Mouse (Mus musculus) liver, adult 2 months (tissue): ENCODE measurements around the gene Snai1. TPM values are rescaled to one million over a fixed set of nuclear protein-coding genes. Genes with fewer than 3 reads are reported as not detected.

ENCODE experiments used
- DNase-seq: peaks from one replicate; pipeline ENCODE4 v3.0.0-alpha.2; 2011; ENCODE audit warnings: low read depth, low spot score; ENCODE audit errors: extremely low read depth
- H3K27ac ChIP-seq: fragments of 200-500 bp; replicated peaks from 2 replicates; pipeline ENCODE4 v1.5.1; 2012; ENCODE audit warnings: low read depth, mild to moderate bottlenecking, control low read depth, inconsistent platforms, low read length; ENCODE audit not compliant: insufficient read depth
- H3K27me3 ChIP-seq: fragments of 200-500 bp; 2 replicates; pipeline ENCODE4 v1.6.1; 2012; ENCODE audit warnings: mild to moderate bottlenecking, moderate library complexity, low read length, inconsistent platforms; ENCODE audit not compliant: control insufficient read depth, insufficient read depth
- H3K36me3 ChIP-seq: fragments of 200-500 bp; 2 replicates; pipeline ENCODE4 v1.6.1; 2012; ENCODE audit warnings: low read length, inconsistent platforms; ENCODE audit not compliant: control insufficient read depth, insufficient read depth
- H3K4me1 ChIP-seq: fragments of 200-500 bp; 2 replicates; pipeline ENCODE4 v1.6.1; 2011; ENCODE audit warnings: low read length; ENCODE audit not compliant: control insufficient read depth, insufficient read depth
- H3K4me3 ChIP-seq: fragments of 200-500 bp; 2 replicates; pipeline ENCODE4 v1.5.1; 2011; ENCODE audit warnings: low read depth, mild to moderate bottlenecking, control low read depth, low read length, moderate library complexity; ENCODE audit not compliant: insufficient read depth
- H3K79me2 ChIP-seq: fragments of 200-500 bp; 2 replicates; pipeline ENCODE4 v1.6.1; 2012; ENCODE audit warnings: inconsistent platforms, mild to moderate bottlenecking, low read length, moderate library complexity; ENCODE audit not compliant: control insufficient read depth, insufficient read depth
- H3K9ac ChIP-seq: fragments of 200-500 bp; 2 replicates; pipeline ENCODE4 v1.6.1; 2012; ENCODE audit warnings: low read depth, mild to moderate bottlenecking, control low read depth, inconsistent platforms, low read length
- CTCF ChIP-seq: fragments of 200-500 bp; IDR thresholded peaks from 2 replicates; pipeline ENCODE4 v1.5.1; 2011; ENCODE audit warnings: low read depth, low read length, control low read depth
- POLR2A ChIP-seq: fragments of 200-500 bp; IDR thresholded peaks from 2 replicates; pipeline ENCODE4 v1.6.1; 2011; ENCODE audit warnings: low read length, control low read depth; ENCODE audit not compliant: insufficient read depth; ENCODE audit errors: extremely low read depth
- WGBS: fragments of 180-500 bp; shearing (Covaris S2); methylation state at CpG from one replicate; pipeline ENCODE4 v1.1.7; 2018; 5-methylcytosine and 5-hydroxymethylcytosine counted together
- polyA plus RNA-seq: library from polyadenylated mRNA; depleted of rRNA; stranded (reverse); fragments of >200 nt; gene quantifications from 2 replicates; pipeline ENCODE4 v1.2.3, GENCODE M21; 2012
- total RNA-seq: library from RNA; depleted of rRNA; stranded (reverse); fragments of >200 nt; gene quantifications from 2 replicates; pipeline ENCODE4 v1.2.3, GENCODE M21; 2014

Snai1 gene
- total and polyA plus RNA-seq, 2 experiments: 0.18 to 2.7 TPM

- Histone ChIP-seq H3K79me2 (0 out of 2 replicates have a peak, but pooled peaks cover 4% of the 10 kb centered on the region), H3K36me3 (no peaks in the 10 kb centered on the region), H3K4me3 (peak overlapping the region; percentile 74), H3K9ac (peak overlapping the region; percentile 88), H3K4me1 (peaks cover 9% of the 10 kb centered on the region), H3K27ac (peak overlapping the region; percentile 87), H3K27me3 (no peaks in the 10 kb centered on the region)
- DNase-seq: no peak
- 23% methylated on average over 3 of the region's 3 CpGs for WGBS
- no peak for TF ChIP-seq CTCF
- no peak for TF ChIP-seq POLR2A
These were observed 27.3 kb downstream of the Snai1 start for GRCm38 (mm10) chr2:167565312-167565656.

GRCm38 (mm10) chr2:167565682-167566081 is 27.7 kb downstream of the Snai1 start:
- Histone ChIP-seq H3K9ac (peak overlapping the region; percentile 88), H3K79me2 (0 out of 2 replicates have a peak, but pooled peaks cover 4% of the 10 kb centered on the region), H3K4me1 (peaks cover 13% of the 10 kb centered on the region), H3K36me3 (no peaks in the 10 kb centered on the region), H3K27me3 (no peaks in the 10 kb centered on the region), H3K27ac (peak overlapping the region; percentile 87), H3K4me3 (peak overlapping the region; percentile 74)
- 17% methylated on average over 19 of the region's 19 CpGs for WGBS
- TF ChIP-seq POLR2A (no peak), CTCF (no peak)
- no peak for DNase-seq

GRCm38 (mm10) chr2:167568112-167568511 is 30.1 kb downstream of the Snai1 start:
- no peak overlapping the region for H3K9ac ChIP-seq
- WGBS: 80% methylated on average over 9 of the region's 9 CpGs
- TF ChIP-seq POLR2A (no peak), CTCF (no peak)
- H3K27ac ChIP-seq: no peak overlapping the region
- H3K36me3 ChIP-seq: no peaks in the 10 kb centered on the region
- H3K4me1 ChIP-seq: peaks cover 24% of the 10 kb centered on the region
- H3K4me3 ChIP-seq: no peak overlapping the region
- no peaks in the 10 kb centered on the region for H3K27me3 ChIP-seq
- no peak for DNase-seq
- 0 out of 2 replicates have a peak, but pooled peaks cover 4% of the 10 kb centered on the region for H3K79me2 ChIP-seq

GRCm38 (mm10) chr2:167569934-167570651 is 32.1 kb downstream of the Snai1 start:
- H3K27ac ChIP-seq: peak overlapping the region; percentile 46
- H3K36me3 ChIP-seq: no peaks in the 10 kb centered on the region
- H3K27me3 ChIP-seq: no peaks in the 10 kb centered on the region
- no peak for TF ChIP-seq POLR2A
- TF ChIP-seq CTCF: peak; percentile 29
- DNase-seq: peak; percentile 92
- WGBS: 19% methylated on average over 13 of the region's 13 CpGs
- H3K9ac ChIP-seq: peak overlapping the region; percentile 4
- no peak overlapping the region for H3K4me3 ChIP-seq
- peaks cover 20% of the 10 kb centered on the region for H3K4me1 ChIP-seq
- H3K79me2 ChIP-seq: 0 out of 2 replicates have a peak, but pooled peaks cover 4% of the 10 kb centered on the region

- no peak overlapping the region for H3K4me3 ChIP-seq
- H3K79me2 ChIP-seq: 0 out of 2 replicates have a peak, but pooled peaks cover under 1% of the 10 kb centered on the region
- no peak for TF ChIP-seq POLR2A
- peak overlapping the region; percentile 4; the same call in 1 of the 2 replicates for H3K9ac ChIP-seq
- DNase-seq: no peak
- no peaks in the 10 kb centered on the region for H3K36me3 ChIP-seq
- no peaks in the 10 kb centered on the region for H3K27me3 ChIP-seq
- 41% methylated on average over 6 of the region's 6 CpGs for WGBS
- H3K4me1 ChIP-seq: peaks cover 20% of the 10 kb centered on the region
- H3K27ac ChIP-seq: peak overlapping the region; percentile 46
These were observed 32.8 kb downstream of the Snai1 start for GRCm38 (mm10) chr2:167570815-167571214.
